Mouse (Mus musculus) liver, postnatal 0 days (tissue): ENCODE measurements around the gene Sfpq. TPM values are rescaled to one million over a fixed set of nuclear protein-coding genes. Genes with fewer than 3 reads are reported as not detected.

Source experiments
- ATAC-seq: fragments of 200-750 bp; cut with Nextera tagmentation; 2 replicates; pipeline ENCODE4 v1.8.0; 2017; ENCODE audit warnings: mild to moderate bottlenecking, moderate library complexity
- DNase-seq: peaks from one replicate; pipeline ENCODE4 v3.0.0-alpha.2; 2016
- H3K27ac ChIP-seq: fragments of 300-500 bp; sonication (generic); 2 replicates; pipeline ENCODE4 v1.5.1; 2014; ENCODE audit warnings: antibody characterized with exemption, moderate library complexity, mild to moderate bottlenecking, low read depth
- H3K27me3 ChIP-seq: fragments of 300-500 bp; sonication (generic); 2 replicates; pipeline ENCODE4 v1.6.1; 2014; ENCODE audit warnings: low read length, control low read depth, mixed read lengths; ENCODE audit not compliant: insufficient read depth
- H3K36me3 ChIP-seq: fragments of 300-500 bp; sonication (generic); replicated peaks from 2 replicates; pipeline ENCODE4 v1.6.1; 2014; ENCODE audit warnings: mild to moderate bottlenecking, control low read depth, low read length, moderate library complexity, mixed read lengths; ENCODE audit not compliant: insufficient read depth
- H3K4me1 ChIP-seq: fragments of 300-500 bp; sonication (generic); 2 replicates; pipeline ENCODE4 v1.6.1; 2014; ENCODE audit warnings: antibody characterized with exemption, mild to moderate bottlenecking, control low read depth; ENCODE audit not compliant: insufficient read depth
- H3K4me2 ChIP-seq: fragments of 300-500 bp; sonication (generic); 2 replicates; pipeline ENCODE4 v1.6.1; 2014; ENCODE audit warnings: low read depth, mild to moderate bottlenecking, low read length, moderate library complexity, mixed read lengths
- H3K4me3 ChIP-seq: fragments of 300-500 bp; sonication (generic); 2 replicates; pipeline ENCODE4 v1.5.1; 2014; ENCODE audit warnings: low read depth, low read length
- H3K9ac ChIP-seq: fragments of 300-500 bp; sonication (generic); replicated peaks from 2 replicates; pipeline ENCODE4 v1.6.1; 2014; ENCODE audit warnings: mild to moderate bottlenecking, moderate library complexity
- H3K9me3 ChIP-seq: fragments of 300-500 bp; sonication (generic); 2 replicates; pipeline ENCODE4 v1.6.1; 2016; ENCODE audit warnings: mild to moderate bottlenecking, control low read depth, low read length, mixed read lengths
- CTCF ChIP-seq: sonication (generic); IDR thresholded peaks from 2 replicates; pipeline ENCODE4 v1.5.1; 2016; ENCODE audit warnings: antibody characterized with exemption, low read depth
- EP300 ChIP-seq: IDR thresholded peaks from 2 replicates; pipeline ENCODE4 v1.6.1; 2016; ENCODE audit warnings: antibody characterized with exemption, low read depth, mild to moderate bottlenecking
- WGBS: fragments of 180-500 bp; shearing (Covaris S2); extraction: QIAGEN DNeasy Blood & Tissue Kit; methylation state at CpG from one replicate; pipeline ENCODE4 v1.1.7; 2014; ENCODE audit not compliant: insufficient replicate concordance; 5-methylcytosine and 5-hydroxymethylcytosine counted together
- polyA plus RNA-seq: library from polyadenylated mRNA; unstranded; fragments of >200 nt; fragmentation: Nextera tagmentation; extraction: Ambion mirVana; gene quantifications from 2 replicates; pipeline ENCODE4 v1.2.1, GENCODE M21; 2015

Gene Sfpq
- polyA plus RNA-seq, 1 experiment from 2014 or later = 26.2 TPM

GRCm38 (mm10) chr4:127023201-127023600 is 2.1 kb downstream of the Sfpq start:
- Histone ChIP-seq H3K27ac (peak overlapping the region; percentile 98; the same call in 1 of the 2 replicates), H3K36me3 (peaks cover 53% of the 10 kb centered on the region), H3K9ac (peak overlapping the region; percentile 99), H3K9me3 (no peaks in the 10 kb centered on the region), H3K27me3 (no peaks in the 10 kb centered on the region), H3K4me3 (peak overlapping the region; percentile 97), H3K4me2 (peak overlapping the region; percentile 93), H3K4me1 (peaks cover 16% of the 10 kb centered on the region)
- TF ChIP-seq CTCF (no peak), EP300 (no peak)
- DNase-seq (no peak), ATAC-seq (no peak)
- WGBS = under 1% methylated on average over 9 of the region's 9 CpGs

- ATAC-seq (no peak), DNase-seq (no peak)
- Histone ChIP-seq H3K9ac (peak overlapping the region; percentile 99), H3K27me3 (no peaks in the 10 kb centered on the region), H3K9me3 (no peaks in the 10 kb centered on the region), H3K4me1 (peaks cover 16% of the 10 kb centered on the region), H3K27ac (no peak overlapping the region), H3K4me2 (peak overlapping the region; percentile 93), H3K36me3 (peaks cover 60% of the 10 kb centered on the region), H3K4me3 (peak overlapping the region; percentile 97)
- WGBS = 62% methylated on average over 1 of the region's 1 CpGs
- TF ChIP-seq CTCF = no peak
- TF ChIP-seq EP300 = no peak
These were observed 3.1 kb downstream of the Sfpq start for GRCm38 (mm10) chr4:127024240-127024639.

GRCm38 (mm10) chr4:127026826-127027225 is 5.7 kb downstream of the Sfpq start:
- Histone ChIP-seq H3K4me2 (no peak overlapping the region), H3K9me3 (no peaks in the 10 kb centered on the region), H3K4me1 (peaks cover 13% of the 10 kb centered on the region), H3K36me3 (peaks cover 85% of the 10 kb centered on the region), H3K4me3 (no peak overlapping the region), H3K27ac (no peak overlapping the region), H3K9ac (no peak overlapping the region), H3K27me3 (no peaks in the 10 kb centered on the region)
- WGBS = 88% methylated on average over 4 of the region's 4 CpGs
- no peak for TF ChIP-seq EP300
- no peak for TF ChIP-seq CTCF
- ATAC-seq (no peak), DNase-seq (no peak)

GRCm38 (mm10) chr4:127027228-127028190 is 6.4 kb downstream of the Sfpq start:
- no peaks in the 10 kb centered on the region for H3K9me3 ChIP-seq
- H3K4me2 ChIP-seq = no peak overlapping the region
- H3K36me3 ChIP-seq = peaks cover 92% of the 10 kb centered on the region
- ATAC-seq (peak; percentile 57), DNase-seq (peak; percentile 51)
- 58% methylated on average over 4 of the region's 4 CpGs for WGBS
- H3K27me3 ChIP-seq = no peaks in the 10 kb centered on the region
- H3K4me3 ChIP-seq = no peak overlapping the region
- no peak overlapping the region for H3K9ac ChIP-seq
- no peak overlapping the region for H3K27ac ChIP-seq
- H3K4me1 ChIP-seq = peaks cover 13% of the 10 kb centered on the region
- TF ChIP-seq CTCF = peak; percentile 67
- TF ChIP-seq EP300 = no peak

GRCm38 (mm10) chr4:127037158-127037557 is 16.0 kb downstream of the Sfpq start:
- no peak overlapping the region for H3K4me2 ChIP-seq
- no peak overlapping the region for H3K4me3 ChIP-seq
- H3K36me3 ChIP-seq = peaks cover 77% of the 10 kb centered on the region
- H3K9ac ChIP-seq = no peak overlapping the region
- no peak for DNase-seq
- no peaks in the 10 kb centered on the region for H3K27me3 ChIP-seq
- no peaks in the 10 kb centered on the region for H3K9me3 ChIP-seq
- TF ChIP-seq EP300 (no peak), CTCF (no peak)
- WGBS = 81% methylated on average over 3 of the region's 3 CpGs
- no peak overlapping the region for H3K27ac ChIP-seq
- ATAC-seq = no peak
- H3K4me1 ChIP-seq = no peaks in the 10 kb centered on the region
